Mouse (Mus musculus) liver, adult 2 months (tissue): ENCODE data around the gene Kalrn. TPM values are rescaled to one million over a fixed set of nuclear protein-coding genes. Genes with fewer than 3 reads are reported as not detected.

Experiments
- DNase-seq: peaks from one replicate; pipeline ENCODE4 v3.0.0-alpha.2; 2011; ENCODE audit warnings: low read depth, low spot score; ENCODE audit errors: extremely low read depth
- H3K27ac ChIP-seq: fragments of 200-500 bp; replicated peaks from 2 replicates; pipeline ENCODE4 v1.5.1; 2012; ENCODE audit warnings: low read depth, mild to moderate bottlenecking, control low read depth, inconsistent platforms, low read length; ENCODE audit not compliant: insufficient read depth
- H3K27me3 ChIP-seq: fragments of 200-500 bp; 2 replicates; pipeline ENCODE4 v1.6.1; 2012; ENCODE audit warnings: mild to moderate bottlenecking, moderate library complexity, low read length, inconsistent platforms; ENCODE audit not compliant: control insufficient read depth, insufficient read depth
- H3K36me3 ChIP-seq: fragments of 200-500 bp; 2 replicates; pipeline ENCODE4 v1.6.1; 2012; ENCODE audit warnings: low read length, inconsistent platforms; ENCODE audit not compliant: control insufficient read depth, insufficient read depth
- H3K4me1 ChIP-seq: fragments of 200-500 bp; 2 replicates; pipeline ENCODE4 v1.6.1; 2011; ENCODE audit warnings: low read length; ENCODE audit not compliant: control insufficient read depth, insufficient read depth
- H3K4me3 ChIP-seq: fragments of 200-500 bp; 2 replicates; pipeline ENCODE4 v1.5.1; 2011; ENCODE audit warnings: low read depth, mild to moderate bottlenecking, control low read depth, low read length, moderate library complexity; ENCODE audit not compliant: insufficient read depth
- H3K79me2 ChIP-seq: fragments of 200-500 bp; 2 replicates; pipeline ENCODE4 v1.6.1; 2012; ENCODE audit warnings: inconsistent platforms, mild to moderate bottlenecking, low read length, moderate library complexity; ENCODE audit not compliant: control insufficient read depth, insufficient read depth
- H3K9ac ChIP-seq: fragments of 200-500 bp; 2 replicates; pipeline ENCODE4 v1.6.1; 2012; ENCODE audit warnings: low read depth, mild to moderate bottlenecking, control low read depth, inconsistent platforms, low read length
- CTCF ChIP-seq: fragments of 200-500 bp; IDR thresholded peaks from 2 replicates; pipeline ENCODE4 v1.5.1; 2011; ENCODE audit warnings: low read depth, low read length, control low read depth
- POLR2A ChIP-seq: fragments of 200-500 bp; IDR thresholded peaks from 2 replicates; pipeline ENCODE4 v1.6.1; 2011; ENCODE audit warnings: low read length, control low read depth; ENCODE audit not compliant: insufficient read depth; ENCODE audit errors: extremely low read depth
- WGBS: fragments of 180-500 bp; shearing (Covaris S2); methylation state at CpG from one replicate; pipeline ENCODE4 v1.1.7; 2018; 5-methylcytosine and 5-hydroxymethylcytosine counted together
- polyA plus RNA-seq: library from polyadenylated mRNA; depleted of rRNA; stranded (reverse); fragments of >200 nt; gene quantifications from 2 replicates; pipeline ENCODE4 v1.2.3, GENCODE M21; 2012
- total RNA-seq: library from RNA; depleted of rRNA; stranded (reverse); fragments of >200 nt; gene quantifications from 2 replicates; pipeline ENCODE4 v1.2.3, GENCODE M21; 2014

Kalrn gene
- total and polyA plus RNA-seq, 2 experiments: 14.0 to 34.8 TPM

DNA sequence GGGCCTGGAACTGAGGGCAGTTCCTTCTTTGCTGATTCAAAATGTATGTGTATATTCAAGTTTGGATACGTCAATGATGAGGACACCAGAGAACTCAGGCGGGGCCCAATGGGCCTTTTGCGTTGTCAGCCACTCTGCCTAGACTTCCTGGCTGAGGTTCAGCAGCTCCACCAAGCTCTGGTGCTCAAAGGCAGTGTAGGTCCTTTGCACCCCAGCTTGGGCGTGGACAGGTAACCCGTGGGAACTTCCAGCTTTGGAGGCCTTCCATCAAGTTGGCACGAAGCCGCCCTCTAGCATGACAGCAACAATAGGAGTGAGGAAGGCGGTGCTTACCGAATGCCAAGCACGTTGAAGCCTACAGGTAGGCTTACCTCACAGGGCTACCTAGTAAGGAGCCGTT is 639.9 kb downstream of the Kalrn start:
- peak; percentile 37 for DNase-seq
- Histone ChIP-seq H3K79me2 (peaks cover 7% of the 10 kb centered on the region; the same call in 1 of the 2 replicates), H3K27me3 (no peaks in the 10 kb centered on the region), H3K9ac (no peak overlapping the region), H3K36me3 (no peaks in the 10 kb centered on the region), H3K4me3 (no peak overlapping the region), H3K27ac (peak overlapping the region; percentile 35; the same call in 1 of the 2 replicates), H3K4me1 (peaks cover 32% of the 10 kb centered on the region)
- no peak for TF ChIP-seq CTCF
- no peak for TF ChIP-seq POLR2A
- WGBS: 77% methylated on average over 11 of the region's 11 CpGs

DNA sequence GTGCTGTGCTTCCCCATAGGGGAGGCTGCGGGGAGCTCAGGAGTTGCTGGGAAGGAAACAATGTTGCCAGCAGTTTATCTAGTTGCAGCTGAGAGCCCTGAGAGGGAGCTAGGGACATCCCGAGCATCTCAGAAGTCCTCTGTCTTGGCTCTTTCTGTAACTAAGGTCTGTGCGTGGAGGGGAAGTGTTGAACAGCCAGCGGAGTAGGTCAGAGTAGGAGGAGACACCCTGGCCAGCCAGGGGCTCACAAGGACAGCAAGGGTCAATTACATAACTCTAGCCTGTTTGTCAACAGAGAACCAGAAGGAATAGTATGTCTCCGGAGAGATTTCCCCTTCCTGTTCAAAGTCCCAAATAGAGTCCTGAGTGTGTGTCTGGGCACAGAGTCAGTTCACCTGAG is 641.2 kb downstream of the Kalrn start:
- WGBS: 20% methylated on average over 5 of the region's 5 CpGs

DNA sequence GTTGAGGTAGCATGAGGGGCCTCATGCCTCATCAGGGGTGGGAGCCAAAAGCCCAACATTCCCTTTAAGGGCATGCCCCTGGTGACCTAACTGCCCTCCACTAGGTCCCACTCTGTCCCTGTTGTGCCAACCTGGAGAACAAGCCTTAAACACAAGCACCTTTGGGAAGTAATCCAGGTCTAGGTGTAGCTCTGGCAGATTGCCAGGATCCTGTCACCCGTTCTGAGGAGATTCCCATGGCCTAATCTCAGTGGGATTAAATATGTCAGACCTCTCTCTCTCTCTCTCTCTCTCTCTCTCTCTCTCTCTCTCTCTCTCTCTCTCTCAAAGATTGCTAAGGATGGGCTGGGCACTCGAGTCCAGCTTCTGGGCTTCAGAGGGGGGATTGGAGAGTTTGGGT is 641.6 kb downstream of the Kalrn start:
- peaks cover 7% of the 10 kb centered on the region; the same call in 1 of the 2 replicates for H3K79me2 ChIP-seq
- H3K9ac ChIP-seq: no peak overlapping the region
- no peaks in the 10 kb centered on the region for H3K36me3 ChIP-seq
- no peaks in the 10 kb centered on the region for H3K27me3 ChIP-seq
- peak overlapping the region; percentile 27 for H3K27ac ChIP-seq
- DNase-seq: no peak
- TF ChIP-seq POLR2A (no peak), CTCF (no peak)
- H3K4me3 ChIP-seq: no peak overlapping the region
- H3K4me1 ChIP-seq: peaks cover 24% of the 10 kb centered on the region
- 52% methylated on average over 2 of the region's 2 CpGs for WGBS

More for the DNA sequence above, 641.2 kb downstream of the Kalrn start:
- peak; percentile 80 for DNase-seq
- Histone ChIP-seq H3K4me1 (peaks cover 24% of the 10 kb centered on the region), H3K27ac (peak overlapping the region; percentile 27), H3K4me3 (no peak overlapping the region), H3K36me3 (no peaks in the 10 kb centered on the region), H3K27me3 (no peaks in the 10 kb centered on the region), H3K9ac (no peak overlapping the region), H3K79me2 (peaks cover 7% of the 10 kb centered on the region; the same call in 1 of the 2 replicates)
- TF ChIP-seq POLR2A: no peak
- no peak for TF ChIP-seq CTCF

DNA sequence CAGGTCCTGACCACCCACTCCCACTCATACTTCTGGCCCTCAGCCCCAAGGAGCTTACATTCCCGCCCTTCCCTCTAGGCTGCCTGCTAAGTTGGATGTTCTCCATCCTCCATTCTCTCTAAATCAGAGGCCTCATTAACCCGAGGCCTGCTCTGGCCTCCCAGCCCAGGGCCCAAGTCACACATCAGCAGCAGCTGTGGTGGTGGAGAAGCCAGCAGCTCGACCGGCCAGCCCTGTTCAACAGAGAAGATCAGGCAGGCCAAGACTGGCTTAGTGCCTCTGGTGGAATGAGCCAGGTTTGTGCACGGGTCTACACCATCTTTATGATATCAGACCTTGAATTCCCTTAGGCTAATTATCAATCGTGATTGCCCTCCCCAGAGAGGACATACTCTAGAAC is 642.5 kb downstream of the Kalrn start:
- peaks cover 7% of the 10 kb centered on the region; the same call in 1 of the 2 replicates for H3K79me2 ChIP-seq
- DNase-seq: no peak
- no peak overlapping the region for H3K4me3 ChIP-seq
- H3K36me3 ChIP-seq: no peaks in the 10 kb centered on the region
- H3K27me3 ChIP-seq: no peaks in the 10 kb centered on the region
- 88% methylated on average over 6 of the region's 6 CpGs for WGBS
- peaks cover 24% of the 10 kb centered on the region for H3K4me1 ChIP-seq
- no peak overlapping the region for H3K27ac ChIP-seq
- no peak overlapping the region for H3K9ac ChIP-seq
- TF ChIP-seq POLR2A (no peak), CTCF (no peak)

DNA sequence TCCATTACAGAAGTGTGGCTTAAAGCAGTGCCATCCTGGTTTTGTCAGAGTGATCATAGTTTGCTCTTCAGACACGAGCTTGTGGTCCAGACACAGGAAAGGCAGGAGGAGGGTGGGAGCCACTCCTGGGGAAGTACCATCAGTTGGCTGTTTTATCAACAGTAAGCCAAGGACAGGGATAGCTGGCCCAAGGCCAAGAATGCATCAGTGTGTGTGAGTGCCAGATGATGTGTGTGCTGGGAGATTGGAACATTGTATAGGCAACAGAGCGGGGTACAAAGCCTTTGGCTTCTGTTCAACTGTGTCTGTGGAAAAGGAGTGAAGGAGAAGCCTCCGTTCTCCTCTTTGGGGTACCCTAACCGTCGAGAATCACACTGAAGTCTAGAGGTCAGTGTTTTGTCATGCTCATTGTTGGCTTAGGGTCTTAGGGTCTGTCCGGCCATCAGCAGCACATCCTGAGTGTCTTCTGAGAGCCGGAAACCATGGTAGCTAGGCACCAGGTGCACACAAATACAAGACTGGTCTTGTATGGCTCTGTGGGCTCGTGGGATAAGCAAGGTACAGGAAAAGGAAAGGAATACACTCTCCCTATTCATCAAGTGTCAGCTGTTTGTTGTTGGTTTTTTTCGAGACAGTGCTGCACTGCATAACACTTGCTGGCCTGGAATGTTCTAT is 644.4 kb downstream of the Kalrn start:
- Histone ChIP-seq H3K9ac (no peak overlapping the region), H3K79me2 (peaks cover 9% of the 10 kb centered on the region; the same call in 1 of the 2 replicates), H3K36me3 (no peaks in the 10 kb centered on the region), H3K27me3 (no peaks in the 10 kb centered on the region), H3K27ac (no peak overlapping the region), H3K4me3 (no peak overlapping the region), H3K4me1 (peaks cover 17% of the 10 kb centered on the region)
- TF ChIP-seq POLR2A (no peak), CTCF (no peak)
- no peak for DNase-seq
- 81% methylated on average over 9 of the region's 9 CpGs for WGBS

- Histone ChIP-seq H3K27ac (no peak overlapping the region), H3K79me2 (peaks cover 3% of the 10 kb centered on the region; the same call in 1 of the 2 replicates), H3K4me3 (no peak overlapping the region), H3K27me3 (no peaks in the 10 kb centered on the region), H3K4me1 (peaks cover 11% of the 10 kb centered on the region), H3K36me3 (no peaks in the 10 kb centered on the region), H3K9ac (no peak overlapping the region)
- DNase-seq: no peak
- TF ChIP-seq POLR2A: no peak
- TF ChIP-seq CTCF: no peak
- WGBS: 56% methylated on average over 6 of the region's 6 CpGs
Measured at GRCm38 (mm10) chr16:33927263-33927824, 646.0 kb downstream of the Kalrn start.
